Mouse (Mus musculus): Measurements from ENCODE around the gene Lmx1b.

Gene Lmx1b

GRCm38 (mm10) chr2:33582457-33583060, 57.8 kb downstream of the Lmx1b start:
- DNase-seq (ENCODE audit: low spot score): no peak

- no peak for DNase-seq (ENCODE audit: low spot score)
Measured at GRCm38 (mm10) chr2:33581866-33582265, 58.4 kb downstream of the Lmx1b start.

- DNase-seq (ENCODE audit: low spot score): no peak
Measured at GRCm38 (mm10) chr2:33581449-33581777, 58.9 kb downstream of the Lmx1b start.

GRCm38 (mm10) chr2:33580697-33581448, 59.4 kb downstream of the Lmx1b start:
- no peak for DNase-seq (ENCODE audit: low spot score)

GRCm38 (mm10) chr2:33575406-33575805, 64.9 kb downstream of the Lmx1b start:
- no peak for DNase-seq (ENCODE audit: low spot score)

- no peak for DNase-seq (ENCODE audit: low spot score)
Measured at GRCm38 (mm10) chr2:33573075-33573474, 67.2 kb downstream of the Lmx1b start.

GRCm38 (mm10) chr2:33571219-33571824, 69.0 kb downstream of the Lmx1b start:
- no peak for DNase-seq (ENCODE audit: low spot score)

- DNase-seq (ENCODE audit: low spot score): no peak
Measured at GRCm38 (mm10) chr2:33569698-33570097, 70.6 kb downstream of the Lmx1b start.

- DNase-seq (ENCODE audit: low spot score): no peak
Measured at GRCm38 (mm10) chr2:33569240-33569639, 71.1 kb downstream of the Lmx1b start.

GRCm38 (mm10) chr2:33565886-33566285, 74.4 kb downstream of the Lmx1b start:
- no peak for DNase-seq (ENCODE audit: low spot score)

GRCm38 (mm10) chr2:33564748-33565147, 75.6 kb downstream of the Lmx1b start:
- no peak for DNase-seq (ENCODE audit: low spot score)

- peak; percentile 67 for DNase-seq (ENCODE audit: low spot score)
Measured at GRCm38 (mm10) chr2:33559752-33560151, 80.6 kb downstream of the Lmx1b start.

- peak; percentile 22 for DNase-seq (ENCODE audit: low spot score)
Measured at GRCm38 (mm10) chr2:33559334-33559733, 81.0 kb downstream of the Lmx1b start.

- DNase-seq (ENCODE audit: low spot score): peak; percentile 81
Measured at GRCm38 (mm10) chr2:33558233-33558632, 82.1 kb downstream of the Lmx1b start.

- no peak for DNase-seq (ENCODE audit: low spot score)
Measured at GRCm38 (mm10) chr2:33555573-33555972, 84.7 kb downstream of the Lmx1b start.

GRCm38 (mm10) chr2:33552672-33553071, 87.6 kb downstream of the Lmx1b start:
- DNase-seq (ENCODE audit: low spot score): no peak

- no peak for DNase-seq (ENCODE audit: low spot score)
Measured at GRCm38 (mm10) chr2:33547595-33547994, 92.7 kb downstream of the Lmx1b start.

- DNase-seq (ENCODE audit: low spot score): peak; percentile 93
Measured at GRCm38 (mm10) chr2:33546879-33547278, 93.4 kb downstream of the Lmx1b start.

- no peak for DNase-seq (ENCODE audit: low spot score)
Measured at GRCm38 (mm10) chr2:33546051-33546450, 94.3 kb downstream of the Lmx1b start.

GRCm38 (mm10) chr2:33544781-33545566, 95.3 kb downstream of the Lmx1b start:
- no peak for DNase-seq (ENCODE audit: low spot score)

GRCm38 (mm10) chr2:33544203-33544762, 96.0 kb downstream of the Lmx1b start:
- DNase-seq (ENCODE audit: low spot score): no peak
